Mouse (Mus musculus) kidney, adult 2 months (tissue): ENCODE data around the gene Zfp617. TPM values are rescaled to one million over a fixed set of nuclear protein-coding genes. Genes with fewer than 3 reads are reported as not detected.
"Not testable (repeated sequence)": the region's sequence is repeated elsewhere in the genome, so short reads cannot be mapped to it uniquely, and the experiment has no call there.

Experiments
- DNase-seq: peaks from one replicate; pipeline ENCODE4 v3.0.0; 2021
- H3K27ac ChIP-seq: fragments of 200-500 bp; 2 replicates; pipeline ENCODE4 v1.5.1; 2012; ENCODE audit warnings: low read depth, low read length, control low read depth, inconsistent platforms; ENCODE audit not compliant: insufficient read depth
- H3K27me3 ChIP-seq: fragments of 200-500 bp; replicated peaks from 2 replicates; pipeline ENCODE4 v1.6.1; 2012; ENCODE audit warnings: mild to moderate bottlenecking, moderate library complexity, low read length, inconsistent platforms; ENCODE audit not compliant: control insufficient read depth, insufficient read depth
- H3K36me3 ChIP-seq: fragments of 200-500 bp; 2 replicates; pipeline ENCODE4 v1.6.1; 2012; ENCODE audit warnings: mild to moderate bottlenecking, moderate library complexity, low read length, inconsistent platforms; ENCODE audit not compliant: control insufficient read depth, insufficient read depth
- H3K4me1 ChIP-seq: fragments of 200-500 bp; 2 replicates; pipeline ENCODE4 v1.6.1; 2011; ENCODE audit warnings: low read length; ENCODE audit not compliant: control insufficient read depth, insufficient read depth
- H3K4me3 ChIP-seq: fragments of 200-500 bp; 2 replicates; pipeline ENCODE4 v1.5.1; 2011; ENCODE audit warnings: mild to moderate bottlenecking, low read depth, low read length, control low read depth; ENCODE audit not compliant: insufficient read depth
- CTCF ChIP-seq: fragments of 200-500 bp; conservative IDR thresholded peaks from 2 replicates; pipeline ENCODE4 v1.5.1; 2011; ENCODE audit warnings: low read depth, mild to moderate bottlenecking, control low read depth, low read length, moderate library complexity, mixed read lengths; ENCODE audit not compliant: insufficient read depth, insufficient read length
- POLR2A ChIP-seq: fragments of 200-500 bp; IDR thresholded peaks from one replicate; pipeline ENCODE4 v1.6.1; 2011; ENCODE audit warnings: low read depth, low read length, control low read depth
- WGBS: fragments of 180-500 bp; shearing (Covaris S2); methylation state at CpG from one replicate; pipeline ENCODE4 v1.1.7; 2018; 5-methylcytosine and 5-hydroxymethylcytosine counted together
- polyA plus RNA-seq: library from polyadenylated mRNA; depleted of rRNA; stranded (reverse); fragments of >200 nt; gene quantifications from 2 replicates; pipeline ENCODE4 v1.2.3, GENCODE M21; 2012; rRNA removed

Gene Zfp617
- polyA plus RNA-seq = 2.8 and 3.8 TPM in 2 replicates

DNA sequence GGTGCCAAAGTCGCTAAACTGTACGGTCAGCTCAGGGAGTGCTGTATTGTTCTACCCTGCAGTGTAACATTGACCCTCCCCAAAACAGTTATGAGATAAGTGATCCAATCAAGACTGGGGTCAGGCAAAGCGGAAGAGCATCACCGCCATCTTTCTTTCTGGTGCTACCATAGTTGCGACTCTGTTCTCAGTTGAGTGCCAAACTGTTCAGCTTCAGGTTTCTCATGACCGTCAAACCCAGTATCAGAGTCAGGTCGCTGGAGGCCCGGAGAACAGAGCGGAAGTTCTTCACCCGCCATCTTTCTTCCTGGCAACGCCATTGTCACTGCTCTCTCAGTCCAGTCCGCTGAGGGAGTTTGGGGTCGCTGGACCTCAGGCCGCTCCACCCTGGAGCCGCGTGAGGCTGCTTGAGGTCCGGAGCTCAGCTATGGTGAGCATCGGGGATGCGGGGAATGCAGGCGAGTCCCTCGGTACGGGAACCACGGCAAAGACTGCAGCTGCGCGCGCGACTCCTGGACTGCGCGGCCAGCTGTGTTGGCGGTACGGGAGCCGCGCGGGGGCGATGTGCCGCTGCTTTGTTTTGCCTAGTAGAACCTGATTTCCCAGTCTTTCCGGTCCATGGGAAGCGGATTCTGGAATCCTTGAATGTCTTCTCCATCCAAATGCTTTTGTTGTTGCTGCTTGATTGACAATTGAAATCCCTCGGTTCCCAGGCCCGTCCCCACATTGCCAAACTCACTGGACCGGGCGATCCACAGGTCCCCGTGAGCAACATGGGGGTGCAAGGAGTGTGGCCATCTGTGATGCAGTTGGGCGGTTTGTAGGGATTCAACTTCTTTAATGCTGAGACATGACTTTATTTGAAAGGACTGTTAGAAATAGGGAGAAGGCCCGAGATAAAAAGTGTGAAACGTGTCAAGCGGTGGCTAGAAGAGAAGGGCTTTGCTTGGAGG lies at the start of gene Zfp617, which contains the start of gene Zfp882:
Gene Zfp617 (plus strand): TSS at position 327 of the 953 bp plus-strand sequence.
Gene Zfp882 (plus strand): TSS at position 300 of the 953 bp plus-strand sequence.
- 7% methylated on average over 47 of the region's 47 CpGs for WGBS
- peak; percentile 64 for TF ChIP-seq CTCF
- peak; percentile 49 for TF ChIP-seq POLR2A
- Histone ChIP-seq H3K4me3 (peak within 1 kb of the TSS; percentile 75), H3K27me3 (no peaks in the 10 kb centered on the region), H3K27ac (peak within 1 kb of the TSS; percentile 84), H3K36me3 (no peaks in the 10 kb centered on the region), H3K4me1 (no peaks in the 10 kb centered on the region; the same call in 1 of the 2 replicates)
- peak; percentile 95 for DNase-seq

DNA sequence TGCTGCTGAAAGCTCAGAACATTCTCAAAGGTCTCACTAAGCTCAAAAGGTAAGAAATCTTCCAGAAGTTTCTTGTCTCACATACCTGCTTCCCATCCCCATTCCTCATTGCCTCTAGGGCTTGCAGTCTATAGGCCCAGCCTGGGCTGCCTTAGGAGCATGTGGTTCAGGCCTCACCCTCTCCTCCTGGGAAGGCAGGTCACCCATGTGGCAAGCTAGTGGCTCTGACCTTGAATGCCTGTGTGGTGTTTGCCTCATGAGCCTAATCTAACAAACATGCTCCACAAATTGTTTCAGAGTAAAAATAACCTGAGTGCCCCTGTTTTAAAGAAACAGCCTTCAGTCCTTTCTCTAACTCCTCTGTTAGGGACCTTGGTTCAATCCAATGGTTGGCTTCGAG lies 46.9 kb upstream of the Zfp617 start:
- DNase-seq, H3K36me3 ChIP-seq, H3K27me3 ChIP-seq, H3K4me3 ChIP-seq, H3K4me1 ChIP-seq, H3K27ac ChIP-seq: not testable (repeated sequence)
- WGBS = 72% methylated on average over 1 of the region's 1 CpGs

DNA sequence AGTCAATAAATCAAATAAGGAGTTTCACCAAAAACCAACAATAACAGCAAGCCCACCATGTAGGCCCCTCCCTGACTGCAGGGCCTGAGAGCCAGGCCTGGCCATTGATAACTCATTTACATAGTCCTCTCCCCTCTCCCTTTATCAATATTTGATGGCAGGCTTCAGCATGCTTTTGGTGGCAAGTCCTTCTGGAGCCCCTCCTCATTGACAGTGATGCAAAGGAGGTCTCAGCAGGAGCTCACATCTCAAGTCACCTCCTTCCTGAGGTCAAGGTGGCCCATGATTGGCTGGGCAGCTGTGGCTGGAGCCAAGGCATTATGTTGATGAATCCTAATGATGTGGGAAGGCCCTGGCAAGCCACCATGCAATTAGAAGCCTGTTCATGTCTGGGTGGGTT lies 46.4 kb upstream of the Zfp617 start:
- not testable (repeated sequence) for DNase-seq, H3K36me3 ChIP-seq, H3K4me3 ChIP-seq, H3K4me1 ChIP-seq, H3K27ac ChIP-seq, H3K27me3 ChIP-seq

DNA sequence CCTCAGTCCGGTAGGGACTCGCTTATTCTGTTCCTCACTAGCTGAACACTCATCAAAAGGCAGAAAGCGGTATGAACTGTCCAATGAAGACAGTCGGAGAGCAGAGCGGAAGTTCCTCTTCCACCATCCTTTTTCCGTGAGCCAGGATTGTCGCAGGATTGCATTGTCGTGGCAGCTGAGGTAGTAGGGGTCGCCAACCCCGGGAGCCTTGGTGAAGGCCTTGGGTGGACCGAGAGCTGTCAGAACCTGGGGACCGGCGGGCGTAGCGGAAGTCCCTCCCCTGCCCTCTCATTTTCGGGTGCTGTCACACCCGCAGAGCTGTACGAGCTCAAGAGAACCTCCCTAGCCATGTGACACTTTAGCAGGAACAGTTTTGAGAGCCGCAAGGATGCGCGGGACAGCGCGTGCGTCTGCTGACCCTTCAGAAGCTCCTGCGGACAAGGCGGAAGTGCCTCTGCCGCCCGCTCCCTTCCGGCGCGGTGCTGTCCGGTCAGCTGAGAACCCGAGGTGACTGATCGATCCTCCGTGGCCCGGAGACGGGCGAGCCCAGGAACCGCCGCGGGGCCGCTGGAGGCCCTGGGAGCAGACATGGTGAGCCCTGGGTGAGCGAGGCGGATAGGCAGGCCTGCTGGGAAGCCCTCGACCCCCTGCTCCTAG lies 26.7 kb upstream of the Zfp617 start, which contains the start of gene Zfp709:
Gene Zfp709 (plus strand): TSS at position 402 of the 657 bp plus-strand sequence.
- peak within 1 kb of the TSS; percentile 59 for H3K4me3 ChIP-seq
- H3K27ac ChIP-seq = 0 out of 2 replicates have a peak within 1 kb of the TSS, but pooled peaks have one; percentile 13
- 4% methylated on average over 45 of the region's 45 CpGs for WGBS
- DNase-seq = peak; percentile 80
- H3K27me3 ChIP-seq = no peaks in the 10 kb centered on the region
- H3K4me1 ChIP-seq = no peaks in the 10 kb centered on the region
- no peak for TF ChIP-seq CTCF
- no peak for TF ChIP-seq POLR2A
- H3K36me3 ChIP-seq = peaks cover 4% of the 10 kb centered on the region; the same call in 1 of the 2 replicates

DNA sequence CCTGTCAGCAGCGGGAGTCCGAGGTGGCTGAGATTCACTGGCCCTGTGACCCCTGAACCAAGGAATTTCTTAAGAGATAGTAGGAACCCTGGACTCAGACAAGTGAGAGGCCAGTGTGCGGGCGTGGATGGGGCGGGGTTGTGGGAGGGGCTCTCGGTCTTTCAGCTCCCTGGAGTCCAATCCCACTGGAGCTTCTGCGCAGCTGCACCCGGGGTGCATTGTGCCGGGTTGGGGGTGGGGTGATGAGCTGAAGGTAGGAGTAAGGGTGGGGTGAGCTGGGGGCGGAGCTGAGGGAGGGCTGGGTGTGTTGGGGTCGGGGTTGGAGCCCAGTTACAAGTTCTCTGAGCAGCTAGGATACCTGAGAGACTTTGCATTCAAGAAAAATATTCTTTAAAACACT lies 7.8 kb upstream of the Zfp617 start:
- 58% methylated on average over 11 of the region's 11 CpGs for WGBS
- H3K4me3 ChIP-seq, H3K27me3 ChIP-seq: not testable (repeated sequence)

DNA sequence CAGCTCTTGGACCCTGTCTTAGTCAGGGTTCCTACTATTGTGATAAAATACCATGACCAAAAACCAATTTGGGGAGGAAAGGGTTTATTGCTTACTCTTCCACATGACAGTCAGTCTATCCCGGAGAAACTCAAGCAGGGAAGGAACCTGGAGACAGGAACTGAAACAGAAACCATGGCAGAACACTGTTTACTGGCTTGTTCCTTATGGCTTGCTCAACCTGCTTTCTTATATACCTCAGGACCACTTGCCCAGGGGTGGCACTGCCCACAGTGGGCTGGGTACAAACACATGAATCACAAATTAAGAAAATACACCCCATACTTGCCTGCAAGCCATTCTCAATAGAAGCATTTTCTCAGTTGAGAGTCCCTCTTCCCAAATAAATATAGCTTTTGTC lies 5.4 kb upstream of the Zfp617 start:
- H3K27me3 ChIP-seq, H3K4me3 ChIP-seq, H3K27ac ChIP-seq, DNase-seq, H3K4me1 ChIP-seq, H3K36me3 ChIP-seq: not testable (repeated sequence)
- 49% methylated on average over 1 of the region's 1 CpGs for WGBS

More for the DNA sequence above, 7.8 kb upstream of the Zfp617 start:
- H3K36me3 ChIP-seq, DNase-seq, H3K4me1 ChIP-seq, H3K27ac ChIP-seq: not testable (repeated sequence)

DNA sequence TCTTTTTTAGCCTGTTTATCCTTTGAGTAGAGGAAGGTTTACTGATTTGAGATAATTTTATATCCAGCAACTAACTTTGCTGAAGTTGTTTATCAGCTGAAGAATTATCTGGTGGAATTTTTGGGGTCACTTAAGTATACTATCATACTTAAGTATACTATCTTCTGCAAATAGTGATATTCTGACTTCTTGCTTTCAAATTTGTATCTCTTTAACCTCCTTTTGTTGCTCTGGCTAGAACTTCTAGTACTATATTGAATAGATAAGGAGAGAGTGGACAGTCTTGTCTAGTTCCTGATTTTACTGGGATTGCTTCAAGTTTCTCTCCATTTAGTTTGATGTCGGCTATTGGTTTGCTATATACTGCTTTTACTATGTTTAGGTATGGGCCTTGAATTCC lies 1.6 kb upstream of the Zfp617 start:
- no peak for DNase-seq
- no peak for TF ChIP-seq POLR2A
- no peak for TF ChIP-seq CTCF

More for the DNA sequence above, 1.6 kb upstream of the Zfp617 start:
- no peaks in the 10 kb centered on the region; the same call in 1 of the 2 replicates for H3K4me1 ChIP-seq
- no peak overlapping the region for H3K27ac ChIP-seq
- no peaks in the 10 kb centered on the region for H3K36me3 ChIP-seq
- H3K4me3 ChIP-seq = no peak overlapping the region
- no peaks in the 10 kb centered on the region for H3K27me3 ChIP-seq
- WGBS = 93% methylated on average over 1 of the region's 1 CpGs
